Mouse (Mus musculus) mesoderm, embryonic 11.5 days (tissue): Measurements from ENCODE around the gene Ushbp1.
"Not testable (repeated sequence)": the region's sequence is repeated elsewhere in the genome, so short reads cannot be mapped to it uniquely, and the experiment has no call there.

ENCODE experiments used
- DNase-seq: peaks from one replicate; pipeline ENCODE4 v3.0.0-alpha.2; 2012; ENCODE audit warnings: low read depth, low spot score

Ushbp1 gene

GRCm38 (mm10) chr8:71395629-71396028, at the start of gene Ushbp1:
TSS of gene Ushbp1 (minus strand) at chr8:71395802.
- no peak for DNase-seq

- no peak for DNase-seq
Measured at GRCm38 (mm10) chr8:71445096-71445495, 49.5 kb upstream of the Ushbp1 start.

GRCm38 (mm10) chr8:71441404-71441803, 45.8 kb upstream of the Ushbp1 start:
- DNase-seq, result peak; percentile 67

DNA sequence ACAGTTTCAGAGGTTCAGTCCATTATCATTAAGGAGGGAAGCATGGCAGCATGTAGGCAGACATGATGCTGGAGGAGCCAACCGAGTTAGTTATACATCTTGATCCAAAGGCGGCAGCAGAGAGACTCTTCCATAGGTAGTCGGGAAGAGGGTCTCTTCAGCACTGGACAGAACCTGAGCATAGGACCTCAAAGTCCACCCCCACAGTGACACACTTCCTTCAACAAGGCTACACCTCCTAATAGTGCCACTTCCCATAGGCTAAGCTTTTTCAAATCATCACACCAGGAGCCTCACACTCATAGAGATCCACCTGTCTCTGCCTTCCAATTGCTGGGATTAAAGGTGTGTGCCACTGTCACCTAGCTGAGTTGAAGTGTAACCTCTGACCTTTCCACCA, 41.4 kb upstream of the Ushbp1 start:
- no peak for DNase-seq

GRCm38 (mm10) chr8:71432935-71433334, 37.3 kb upstream of the Ushbp1 start:
- not testable (repeated sequence) for DNase-seq

DNA sequence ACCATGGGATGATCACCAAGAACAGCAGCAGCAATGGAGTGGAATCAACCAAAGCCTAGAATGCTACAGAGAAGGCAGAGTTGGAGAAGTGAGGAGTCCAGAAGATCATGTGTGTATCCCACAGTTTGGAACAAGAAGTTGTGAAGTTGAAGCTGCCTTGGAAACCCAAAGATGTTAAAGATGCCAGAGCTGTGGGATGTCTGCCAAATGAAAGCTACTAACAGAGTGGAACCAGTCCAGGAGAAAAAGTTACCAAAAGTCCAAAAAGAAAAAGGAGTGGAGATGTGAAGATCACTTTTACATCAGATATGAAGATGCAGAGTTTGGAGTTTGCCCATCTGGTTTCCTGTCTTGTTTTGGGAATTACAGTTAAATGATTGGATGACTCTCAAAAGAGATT, 26.5 kb upstream of the Ushbp1 start:
- no peak for DNase-seq

DNA sequence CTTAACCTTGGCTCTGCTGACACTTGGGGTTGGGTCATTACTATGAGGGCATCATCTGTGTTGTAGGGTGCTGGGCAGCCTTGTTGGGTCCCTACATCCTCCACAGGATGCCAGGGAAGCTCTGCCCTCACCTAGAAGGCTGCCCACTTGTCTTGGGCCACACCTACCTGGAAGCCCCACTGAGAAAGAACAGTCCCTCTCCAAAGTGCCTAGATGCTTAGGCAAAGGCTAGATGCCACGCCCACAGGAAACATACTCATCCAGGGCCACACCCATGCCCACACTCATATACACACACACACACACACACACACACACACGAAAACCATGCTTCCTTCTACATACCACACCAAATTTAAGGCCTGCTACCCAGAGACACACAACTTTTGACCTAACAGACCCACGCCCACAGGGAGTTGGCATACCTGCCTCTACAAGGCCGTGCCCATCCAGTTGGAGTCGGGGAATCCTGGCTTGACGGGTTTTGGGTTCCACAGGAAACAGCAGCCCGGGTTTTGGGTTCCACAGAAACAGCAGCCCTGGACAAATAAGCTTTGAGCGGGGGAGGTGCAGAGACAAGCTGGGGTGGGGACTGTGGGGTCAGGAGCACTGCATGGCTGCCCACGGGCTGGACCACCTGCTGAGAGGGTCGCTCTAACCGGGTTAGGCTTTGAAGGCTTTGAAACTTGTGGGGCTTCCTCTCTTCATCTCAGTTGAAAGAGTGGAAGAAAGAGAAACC, 16.1 kb upstream of the Ushbp1 start:
- no peak for DNase-seq

GRCm38 (mm10) chr8:71408231-71408630, 12.6 kb upstream of the Ushbp1 start:
- DNase-seq, result no peak

DNA sequence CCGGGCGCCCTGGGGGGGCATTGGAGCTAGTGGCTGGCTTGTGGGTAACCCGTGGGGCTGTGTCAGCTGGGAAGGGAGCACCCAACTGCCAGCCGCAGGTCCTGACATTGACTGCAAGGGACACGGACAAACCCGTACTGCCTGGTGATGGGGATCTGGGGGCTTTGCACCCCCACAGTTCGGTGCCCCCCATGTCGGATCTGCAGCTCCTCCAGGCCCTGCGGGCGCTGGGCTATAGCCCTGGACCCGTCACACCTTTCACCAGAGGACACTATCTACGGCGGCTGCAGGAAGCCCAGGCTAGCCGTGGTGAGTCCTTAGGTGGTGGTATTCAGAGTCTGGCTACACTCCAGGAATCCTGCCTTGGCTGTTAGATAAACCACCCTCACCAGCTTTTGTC, 11.8 kb upstream of the Ushbp1 start:
- DNase-seq, result no peak

GRCm38 (mm10) chr8:71406099-71407015, 10.8 kb upstream of the Ushbp1 start:
- DNase-seq, result peak; percentile 82

GRCm38 (mm10) chr8:71405401-71406098, 9.9 kb upstream of the Ushbp1 start, which contains the start of gene Ankle1:
TSS of gene Ankle1 (plus strand) at chr8:71406010.
- peak; percentile 96 for DNase-seq

DNA sequence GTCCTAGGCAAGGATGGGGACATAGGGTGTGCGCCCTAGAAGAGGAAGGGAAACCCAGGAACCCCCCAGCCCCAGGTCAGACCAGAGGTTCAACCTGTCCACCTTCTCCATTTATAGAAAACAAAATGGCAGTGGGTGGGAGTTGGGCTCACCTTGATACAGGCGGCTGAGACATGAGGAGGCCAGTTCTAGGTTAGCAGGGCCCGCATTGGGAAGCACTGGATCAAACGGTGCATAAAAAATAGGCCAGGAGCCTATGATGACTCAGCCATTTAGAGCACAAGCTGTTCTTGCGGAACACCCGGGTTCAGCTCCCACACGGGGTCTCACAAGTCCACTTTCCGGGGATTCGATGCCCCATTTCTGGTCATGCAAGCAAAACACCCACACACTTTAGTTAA, 9.3 kb upstream of the Ushbp1 start:
- DNase-seq, result no peak

GRCm38 (mm10) chr8:71404011-71404410, 8.4 kb upstream of the Ushbp1 start:
- DNase-seq, result no peak

- DNase-seq, result no peak
Measured at GRCm38 (mm10) chr8:71403107-71403885, 7.7 kb upstream of the Ushbp1 start.

GRCm38 (mm10) chr8:71402446-71402964, 6.9 kb upstream of the Ushbp1 start:
- no peak for DNase-seq

DNA sequence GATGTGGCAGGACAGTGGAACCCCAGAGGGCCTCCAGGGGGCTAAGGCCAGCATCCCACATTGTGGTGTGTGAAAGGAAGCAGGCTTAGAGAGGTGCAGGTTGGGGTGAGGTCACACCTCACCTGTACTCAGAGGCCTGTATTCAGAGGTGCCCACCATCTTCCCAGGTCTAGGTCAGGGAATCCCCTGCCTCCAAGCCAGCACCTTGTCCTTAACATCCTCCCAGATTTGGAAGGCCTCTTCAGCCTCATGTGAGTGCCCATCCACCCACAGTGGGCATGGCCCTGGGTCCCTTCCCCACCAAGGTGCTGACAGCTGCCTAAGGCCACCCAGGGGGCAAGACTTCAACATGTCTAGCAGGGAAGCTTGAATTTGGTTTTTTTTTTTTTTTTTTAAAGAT, 5.9 kb upstream of the Ushbp1 start:
- no peak for DNase-seq

DNA sequence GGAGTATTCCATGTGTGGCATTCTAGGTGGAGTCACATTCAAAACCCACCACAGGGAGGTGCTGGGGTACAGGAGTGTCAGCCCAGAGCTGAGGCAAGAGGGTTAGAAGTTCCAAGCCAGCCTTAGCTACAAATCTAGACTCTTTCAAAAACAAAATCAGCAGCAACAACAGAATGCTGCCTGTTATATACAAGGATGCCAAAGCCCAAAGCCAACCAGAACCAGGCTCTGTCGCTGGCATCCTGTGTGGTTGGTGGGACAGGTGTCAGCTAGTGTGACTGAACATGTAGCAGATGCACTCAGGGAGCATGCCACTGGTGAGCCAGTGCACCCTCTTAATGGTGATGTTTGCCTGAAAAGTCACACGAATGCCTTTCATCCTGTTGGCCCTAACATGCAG, 5.2 kb upstream of the Ushbp1 start:
- DNase-seq, result no peak

DNA sequence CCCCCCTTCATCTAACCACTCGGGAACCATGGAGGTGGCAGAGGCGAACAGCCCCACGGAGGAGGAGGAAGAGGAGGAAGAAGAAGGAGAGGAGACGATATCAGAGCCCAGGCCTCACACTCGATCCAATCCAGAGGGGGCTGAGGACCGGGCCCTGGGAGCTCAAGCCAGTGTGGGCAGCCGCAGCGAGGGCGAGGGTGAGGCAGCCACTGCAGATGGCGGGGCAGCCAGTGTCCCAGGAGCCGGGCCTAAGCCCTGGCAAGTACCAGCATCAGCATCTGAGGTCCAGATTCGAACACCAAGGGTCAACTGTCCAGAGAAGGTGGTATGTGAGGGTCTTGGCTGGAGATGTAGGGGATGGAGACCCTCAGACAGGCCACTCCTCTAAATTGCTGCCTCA, 2.1 kb upstream of the Ushbp1 start:
- no peak for DNase-seq

DNA sequence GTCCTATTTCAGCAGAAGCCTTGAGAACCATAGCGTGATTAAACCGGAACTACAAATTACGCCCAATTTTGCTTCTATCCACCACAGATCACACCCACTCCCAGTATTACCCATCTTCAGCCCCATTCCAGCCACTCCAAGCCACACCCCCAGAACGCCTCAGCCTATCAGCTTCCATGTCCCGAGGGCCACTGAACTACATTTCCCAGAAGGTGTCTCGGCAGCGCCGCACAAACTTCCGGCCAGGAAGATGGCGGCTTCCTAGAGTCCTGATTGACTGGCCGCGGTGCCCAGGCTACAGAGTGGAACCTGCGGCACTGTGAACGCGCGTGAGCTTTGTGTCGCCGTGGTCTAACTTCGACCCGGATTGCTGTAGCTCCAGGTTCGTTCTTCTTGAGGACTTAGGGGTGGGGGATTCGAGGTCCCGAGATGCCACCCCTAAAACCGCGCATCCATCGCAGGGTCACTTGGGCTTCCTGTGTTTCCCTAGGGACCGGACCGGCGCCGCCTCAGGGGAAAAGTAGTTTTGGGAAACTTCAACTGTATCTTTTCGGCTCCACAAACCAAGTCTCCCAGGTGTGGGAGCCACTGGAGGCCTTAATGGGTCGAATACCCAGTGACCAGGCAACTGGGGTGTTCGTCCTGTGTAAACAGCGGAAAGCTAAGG, 1.2 kb upstream of the Ushbp1 start, which contains the start of gene Babam1:
Gene Babam1, plus strand, starts transcription at position 223 of the 667 bp plus-strand sequence.
- DNase-seq, result peak; percentile 93

DNA sequence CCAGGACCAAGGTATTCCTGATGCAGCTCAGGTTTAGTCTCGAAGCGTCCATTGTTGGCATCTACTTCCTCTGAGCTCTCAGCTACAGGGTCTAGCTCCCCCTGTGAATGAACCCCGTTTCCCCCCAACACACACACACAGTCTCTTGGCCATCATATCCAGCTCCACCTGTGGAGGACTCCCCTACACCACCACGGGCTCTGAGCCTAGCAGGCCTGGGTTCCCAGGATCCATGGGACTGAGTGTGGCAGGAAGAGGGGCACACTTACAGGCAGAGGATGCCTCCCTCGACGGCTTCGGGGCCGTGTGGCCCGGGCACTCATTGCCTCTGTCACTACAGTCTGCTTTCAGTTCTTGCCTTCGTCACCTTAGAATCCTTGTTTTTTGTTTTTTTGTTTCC, 531 bp downstream of the Ushbp1 start:
- DNase-seq, result no peak
